Mouse (Mus musculus) liver, postnatal 0 days (tissue): ENCODE results near the gene Rab6b.

Experiments used
- CTCF ChIP-seq: sonication (generic); IDR thresholded peaks from 2 replicates; pipeline ENCODE4 v1.5.1; 2016; ENCODE audit warnings: antibody characterized with exemption, low read depth
- EP300 ChIP-seq: IDR thresholded peaks from 2 replicates; pipeline ENCODE4 v1.6.1; 2016; ENCODE audit warnings: antibody characterized with exemption, low read depth, mild to moderate bottlenecking

GRCm38 (mm10) chr9:103184855-103185254, 73.3 kb downstream of the Rab6b start:
- no peak for TF ChIP-seq CTCF
- no peak for TF ChIP-seq EP300
